Mouse (Mus musculus) spleen, adult 2 months (tissue): Measurements from ENCODE around the gene Alcam. TPM values are rescaled to one million over a fixed set of nuclear protein-coding genes. Genes with fewer than 3 reads are reported as not detected.

ENCODE experiments used
- DNase-seq, 2 experiments: peaks; one replicate each; pipeline versions ENCODE4 v3.0.0 to v3.0.0-alpha.2; 2012 to 2021; ENCODE audit warnings: low spot score in 2 of 2, low read depth in 1 of 2
- H3K27ac ChIP-seq: fragments of 200-500 bp; 2 replicates; pipeline ENCODE4 v1.5.1; 2012; ENCODE audit warnings: low read length, inconsistent platforms; ENCODE audit not compliant: insufficient read depth
- H3K27me3 ChIP-seq: fragments of 200-500 bp; 2 replicates; pipeline ENCODE4 v1.6.1; 2012; ENCODE audit warnings: mild to moderate bottlenecking, moderate library complexity, low read length, inconsistent platforms; ENCODE audit not compliant: control insufficient read depth, insufficient read depth
- H3K36me3 ChIP-seq: fragments of 200-500 bp; 2 replicates; pipeline ENCODE4 v1.6.1; 2012; ENCODE audit warnings: mild to moderate bottlenecking, low read length, inconsistent platforms; ENCODE audit not compliant: control insufficient read depth, insufficient read depth
- H3K4me1 ChIP-seq: fragments of 200-500 bp; 2 replicates; pipeline ENCODE4 v1.6.1; 2011; ENCODE audit warnings: inconsistent platforms; ENCODE audit not compliant: control insufficient read depth, insufficient read depth, insufficient read length
- H3K4me3 ChIP-seq: fragments of 200-500 bp; 2 replicates; pipeline ENCODE4 v1.5.1; 2011; ENCODE audit warnings: mild to moderate bottlenecking, inconsistent platforms; ENCODE audit not compliant: insufficient read depth, insufficient read length; ENCODE audit errors: extremely low read depth
- CTCF ChIP-seq: fragments of 200-500 bp; IDR thresholded peaks from 2 replicates; pipeline ENCODE4 v1.5.1; 2011; ENCODE audit warnings: mild to moderate bottlenecking, inconsistent platforms; ENCODE audit not compliant: insufficient read depth, insufficient read length, insufficient replicate concordance; ENCODE audit errors: extremely low read depth
- POLR2A ChIP-seq: fragments of 200-500 bp; IDR thresholded peaks from 2 replicates; pipeline ENCODE4 v1.6.1; 2011; ENCODE audit warnings: low read depth, low read length, inconsistent platforms
- WGBS: fragments of 180-500 bp; shearing (Covaris S2); methylation state at CpG from one replicate; pipeline ENCODE4 v1.1.7; 2018; 5-methylcytosine and 5-hydroxymethylcytosine counted together
- polyA plus RNA-seq: library from polyadenylated mRNA; depleted of rRNA; stranded (reverse); fragments of >200 nt; gene quantifications from 2 replicates; pipeline ENCODE4 v1.2.3, GENCODE M21; 2012

The Alcam gene
- polyA plus RNA-seq, 1 experiment = 2.8 TPM

GRCm38 (mm10) chr16:52431590-52431989, 22.3 kb downstream of the Alcam start:
- no peak overlapping the region for H3K4me3 ChIP-seq
- no peaks in the 10 kb centered on the region for H3K27me3 ChIP-seq
- no peaks in the 10 kb centered on the region for H3K4me1 ChIP-seq
- DNase-seq = no peak
- WGBS = 60% methylated on average over 2 of the region's 2 CpGs
- H3K27ac ChIP-seq = no peak overlapping the region
- no peaks in the 10 kb centered on the region for H3K36me3 ChIP-seq
- no peak for TF ChIP-seq CTCF
- no peak for TF ChIP-seq POLR2A

- no peaks in the 10 kb centered on the region for H3K36me3 ChIP-seq
- DNase-seq = no peak
- TF ChIP-seq POLR2A = no peak
- TF ChIP-seq CTCF = no peak
- 90% methylated on average over 3 of the region's 3 CpGs for WGBS
- H3K4me3 ChIP-seq = no peak overlapping the region
- H3K4me1 ChIP-seq = no peaks in the 10 kb centered on the region
- no peaks in the 10 kb centered on the region for H3K27me3 ChIP-seq
- no peak overlapping the region for H3K27ac ChIP-seq
Observed at GRCm38 (mm10) chr16:52430073-52430472, 23.8 kb downstream of the Alcam start.

GRCm38 (mm10) chr16:52429661-52430060, 24.2 kb downstream of the Alcam start:
- Histone ChIP-seq H3K4me3 (no peak overlapping the region), H3K36me3 (no peaks in the 10 kb centered on the region), H3K27me3 (no peaks in the 10 kb centered on the region), H3K4me1 (no peaks in the 10 kb centered on the region), H3K27ac (no peak overlapping the region)
- TF ChIP-seq POLR2A (no peak), CTCF (no peak)
- DNase-seq = no peak

GRCm38 (mm10) chr16:52428505-52428904, 25.4 kb downstream of the Alcam start:
- TF ChIP-seq POLR2A = no peak
- no peak for TF ChIP-seq CTCF
- Histone ChIP-seq H3K27me3 (no peaks in the 10 kb centered on the region), H3K27ac (no peak overlapping the region), H3K4me1 (no peaks in the 10 kb centered on the region), H3K36me3 (no peaks in the 10 kb centered on the region), H3K4me3 (no peak overlapping the region)
- WGBS = 85% methylated on average over 4 of the region's 4 CpGs
- DNase-seq = no peak

GRCm38 (mm10) chr16:52418568-52419158, 35.2 kb downstream of the Alcam start:
- DNase-seq = peak; percentile 33 to 65
- 37% methylated on average over 5 of the region's 5 CpGs for WGBS
- peaks cover 8% of the 10 kb centered on the region; the same call in 1 of the 2 replicates for H3K4me1 ChIP-seq
- H3K36me3 ChIP-seq = no peaks in the 10 kb centered on the region
- no peak overlapping the region for H3K4me3 ChIP-seq
- no peaks in the 10 kb centered on the region for H3K27me3 ChIP-seq
- peak overlapping the region; percentile 40; the same call in 1 of the 2 replicates for H3K27ac ChIP-seq
- TF ChIP-seq CTCF (no peak), POLR2A (no peak)

- WGBS = 62% methylated on average over 5 of the region's 5 CpGs
- peaks cover 8% of the 10 kb centered on the region; the same call in 1 of the 2 replicates for H3K4me1 ChIP-seq
- TF ChIP-seq CTCF (no peak), POLR2A (no peak)
- H3K4me3 ChIP-seq = no peak overlapping the region
- DNase-seq = no peak
- H3K36me3 ChIP-seq = no peaks in the 10 kb centered on the region
- H3K27ac ChIP-seq = peak overlapping the region; percentile 31
- H3K27me3 ChIP-seq = no peaks in the 10 kb centered on the region
Observed at GRCm38 (mm10) chr16:52417982-52418381, 35.9 kb downstream of the Alcam start.

GRCm38 (mm10) chr16:52417146-52417545, 36.7 kb downstream of the Alcam start:
- TF ChIP-seq POLR2A = no peak
- WGBS = 29% methylated on average over 7 of the region's 7 CpGs
- H3K4me1 ChIP-seq = peaks cover 8% of the 10 kb centered on the region; the same call in 1 of the 2 replicates
- no peaks in the 10 kb centered on the region for H3K27me3 ChIP-seq
- DNase-seq = peak; percentile 11 to 37
- no peaks in the 10 kb centered on the region for H3K36me3 ChIP-seq
- no peak overlapping the region for H3K27ac ChIP-seq
- H3K4me3 ChIP-seq = no peak overlapping the region
